Mouse (Mus musculus): ENCODE data around the gene Fbxo17. TPM values are rescaled to one million over a fixed set of nuclear protein-coding genes. Genes with fewer than 3 reads are reported as not detected.

Fbxo17 gene
- polyA plus RNA-seq, 1 experiment from 2014 or later: 10.7 TPM

- Histone ChIP-seq H3K27ac (no peak overlapping the region), H3K27me3 (ENCODE audit: poor library complexity, severe bottlenecking) (no peaks in the 10 kb centered on the region), H3K9me3 (no peaks in the 10 kb centered on the region), H3K36me3 (replicated peaks) (peaks cover 37% of the 10 kb centered on the region), H3K4me1 (peaks cover 9% of the 10 kb centered on the region), H3K4me3 (no peak overlapping the region)
- DNase-seq (ENCODE audit: extremely low spot score, low spot score): no peak
- 93% methylated on average over 7 of the region's 7 CpGs for WGBS
These were observed 58.5 kb downstream of the Fbxo17 start for GRCm38 (mm10) chr7:28775129-28775528.

- WGBS: 85% methylated on average over 9 of the region's 9 CpGs
- H3K4me1 ChIP-seq: peaks cover 16% of the 10 kb centered on the region
- peaks cover 39% of the 10 kb centered on the region for H3K36me3 ChIP-seq (replicated peaks)
These were observed 62.2 kb downstream of the Fbxo17 start for GRCm38 (mm10) chr7:28778825-28779224.

GRCm38 (mm10) chr7:28780067-28780658 lies 63.6 kb downstream of the Fbxo17 start:
- Histone ChIP-seq H3K4me1 (peaks cover 17% of the 10 kb centered on the region), H3K9me3 (no peaks in the 10 kb centered on the region), H3K4me3 (no peak overlapping the region), H3K27ac (peak overlapping the region; percentile 26; the same call in 1 of the 2 replicates), H3K27me3 (ENCODE audit: poor library complexity, severe bottlenecking) (no peaks in the 10 kb centered on the region), H3K36me3 (replicated peaks) (peaks cover 31% of the 10 kb centered on the region)
- DNase-seq (ENCODE audit: extremely low spot score, low spot score): peak; percentile 83
- 49% methylated on average over 6 of the region's 6 CpGs for WGBS

More at GRCm38 (mm10) chr7:28778825-28779224, 62.2 kb downstream of the Fbxo17 start:
- no peaks in the 10 kb centered on the region for H3K27me3 ChIP-seq (ENCODE audit: poor library complexity, severe bottlenecking)
- no peak overlapping the region for H3K4me3 ChIP-seq
- no peak for DNase-seq (ENCODE audit: extremely low spot score, low spot score)
- no peaks in the 10 kb centered on the region for H3K9me3 ChIP-seq
- H3K27ac ChIP-seq: no peak overlapping the region

DNA sequence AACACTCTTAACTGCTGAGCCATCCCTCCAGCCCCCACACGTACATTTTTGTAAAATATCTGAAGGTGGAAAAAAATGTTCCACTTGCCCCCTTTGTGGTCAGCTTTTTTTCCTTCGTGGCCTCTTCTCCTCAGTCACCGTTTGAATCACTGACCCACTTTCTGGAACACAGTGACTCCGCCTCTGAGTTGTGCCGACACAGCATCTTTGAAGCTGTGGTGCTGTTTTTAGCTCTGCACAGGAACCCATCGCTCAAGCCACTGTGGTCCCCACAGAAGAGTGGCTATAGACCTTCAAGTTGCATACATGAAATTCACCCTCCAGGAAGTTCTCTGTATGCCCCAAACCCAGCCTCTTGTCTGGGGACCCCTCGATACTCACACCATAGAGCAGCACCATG lies 64.3 kb downstream of the Fbxo17 start:
- Histone ChIP-seq H3K36me3 (replicated peaks) (peaks cover 35% of the 10 kb centered on the region), H3K4me1 (peaks cover 17% of the 10 kb centered on the region), H3K27me3 (ENCODE audit: poor library complexity, severe bottlenecking) (no peaks in the 10 kb centered on the region), H3K27ac (0 out of 2 replicates have a peak overlapping the region, but pooled peaks have one; percentile 26), H3K4me3 (no peak overlapping the region), H3K9me3 (no peaks in the 10 kb centered on the region)
- DNase-seq (ENCODE audit: extremely low spot score, low spot score): no peak
- WGBS: 87% methylated on average over 7 of the region's 7 CpGs

DNA sequence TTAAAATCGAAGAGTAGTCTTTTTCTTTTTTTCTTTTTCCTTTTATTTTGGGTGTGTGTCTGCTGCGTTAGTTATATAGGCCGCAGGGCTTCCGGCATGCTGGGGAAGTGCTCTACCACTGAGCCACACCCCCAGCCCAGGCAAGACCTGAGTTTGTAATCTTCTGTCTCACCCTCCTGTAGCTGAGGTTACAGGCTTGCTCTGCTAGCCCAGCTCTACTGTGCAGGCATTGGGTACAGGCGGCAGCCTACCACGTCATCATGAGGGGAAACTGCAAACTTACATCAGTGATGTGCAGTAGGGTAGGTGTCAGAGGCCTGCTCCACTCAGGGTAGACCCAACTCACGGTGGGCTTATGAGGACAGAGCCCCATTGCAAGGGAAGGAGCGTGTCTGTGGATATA lies 64.7 kb downstream of the Fbxo17 start:
- H3K27me3 ChIP-seq (ENCODE audit: poor library complexity, severe bottlenecking): no peaks in the 10 kb centered on the region
- H3K36me3 ChIP-seq (replicated peaks): peaks cover 38% of the 10 kb centered on the region
- no peaks in the 10 kb centered on the region for H3K9me3 ChIP-seq
- no peak for DNase-seq (ENCODE audit: extremely low spot score, low spot score)
- peaks cover 17% of the 10 kb centered on the region for H3K4me1 ChIP-seq
- H3K27ac ChIP-seq: no peak overlapping the region
- H3K4me3 ChIP-seq: no peak overlapping the region
- WGBS: 90% methylated on average over 8 of the region's 8 CpGs

DNA sequence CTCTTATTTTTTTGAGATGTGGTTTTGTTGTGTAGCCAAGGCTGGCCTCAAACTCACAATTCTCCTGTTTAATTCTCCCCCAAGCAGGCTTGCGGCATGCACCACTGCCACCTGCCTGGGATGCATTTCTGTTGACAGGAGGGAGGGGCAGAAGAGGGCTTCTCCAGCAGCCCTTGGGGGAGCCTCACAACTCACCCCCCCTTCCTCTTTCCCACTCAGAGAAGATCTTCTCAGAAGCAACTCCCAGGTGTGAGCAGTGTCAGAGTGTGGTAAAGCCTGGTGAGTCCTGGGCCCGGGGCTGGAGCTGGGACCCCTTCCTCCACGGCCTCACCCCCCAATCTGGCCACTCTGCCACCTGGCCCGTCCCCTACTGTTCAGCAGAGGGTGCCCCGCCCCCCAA lies 68.6 kb downstream of the Fbxo17 start:
- H3K27me3 ChIP-seq (ENCODE audit: poor library complexity, severe bottlenecking): no peaks in the 10 kb centered on the region
- no peaks in the 10 kb centered on the region for H3K9me3 ChIP-seq
- no peak overlapping the region for H3K4me3 ChIP-seq
- peaks cover 35% of the 10 kb centered on the region for H3K36me3 ChIP-seq (replicated peaks)
- DNase-seq (ENCODE audit: extremely low spot score, low spot score): no peak
- peaks cover 34% of the 10 kb centered on the region for H3K4me1 ChIP-seq
- no peak overlapping the region for H3K27ac ChIP-seq
- 77% methylated on average over 5 of the region's 5 CpGs for WGBS

Other genes starting within 250 kb of the Fbxo17 start
- not detected in 2 replicates for gene Ifnl2, start 206.3 kb upstream of the Fbxo17 start, polyA plus RNA-seq (2016; fragmentation: Nextera tagmentation; extraction: Ambion mirVana)
- not detected in 2 replicates for gene Ifnl3, start 194.0 kb upstream of the Fbxo17 start, polyA plus RNA-seq (2016; fragmentation: Nextera tagmentation; extraction: Ambion mirVana)
- not detected in 2 replicates for gene Sycn, start 175.9 kb upstream of the Fbxo17 start, polyA plus RNA-seq (2016; fragmentation: Nextera tagmentation; extraction: Ambion mirVana)
- gene Nccrp1, start 169.6 kb upstream of the Fbxo17 start, polyA plus RNA-seq (2016; fragmentation: Nextera tagmentation; extraction: Ambion mirVana): not detected in 2 replicates
- gene Samd4b, start 118.7 kb upstream of the Fbxo17 start, polyA plus RNA-seq (2016; fragmentation: Nextera tagmentation; extraction: Ambion mirVana): 29.9 and 30.7 TPM in 2 replicates
- gene Pak4, start 118.6 kb upstream of the Fbxo17 start, polyA plus RNA-seq (2016; fragmentation: Nextera tagmentation; extraction: Ambion mirVana): 66.0 and 69.9 TPM in 2 replicates
- not detected in 2 replicates for gene Acp7, start 85.5 kb upstream of the Fbxo17 start, polyA plus RNA-seq (2016; fragmentation: Nextera tagmentation; extraction: Ambion mirVana)
- gene Fbxo27, start 24.0 kb upstream of the Fbxo17 start, polyA plus RNA-seq (2016; fragmentation: Nextera tagmentation; extraction: Ambion mirVana): 6.2 and 6.4 TPM in 2 replicates
- gene Mrps12, start 25.0 kb downstream of the Fbxo17 start, polyA plus RNA-seq (2016; fragmentation: Nextera tagmentation; extraction: Ambion mirVana): 156 and 161 TPM in 2 replicates
- gene Sars2, start 25.2 kb downstream of the Fbxo17 start, polyA plus RNA-seq (2016; fragmentation: Nextera tagmentation; extraction: Ambion mirVana): 40.7 and 43.4 TPM in 2 replicates
- gene Ccer2, start 39.4 kb downstream of the Fbxo17 start, polyA plus RNA-seq (2016; fragmentation: Nextera tagmentation; extraction: Ambion mirVana): not detected in 2 replicates
- 60.8 and 63.5 TPM in 2 replicates for gene Sirt2, start 49.9 kb downstream of the Fbxo17 start, polyA plus RNA-seq (2016; fragmentation: Nextera tagmentation; extraction: Ambion mirVana)
- 56.6 and 57.6 TPM in 2 replicates for gene Nfkbib, start 50.7 kb downstream of the Fbxo17 start, polyA plus RNA-seq (2016; fragmentation: Nextera tagmentation; extraction: Ambion mirVana)
- gene Rinl, start 72.2 kb downstream of the Fbxo17 start, polyA plus RNA-seq (2016; fragmentation: Nextera tagmentation; extraction: Ambion mirVana): 3.4 and 3.8 TPM in 2 replicates
- 325 and 336 TPM in 2 replicates for gene Hnrnpl, start 91.7 kb downstream of the Fbxo17 start, polyA plus RNA-seq (2016; fragmentation: Nextera tagmentation; extraction: Ambion mirVana)
- 68.5 and 72.0 TPM in 2 replicates for gene Ech1, start 108.4 kb downstream of the Fbxo17 start, polyA plus RNA-seq (2016; fragmentation: Nextera tagmentation; extraction: Ambion mirVana)
- gene Lgals4, start 117.0 kb downstream of the Fbxo17 start, polyA plus RNA-seq (2016; fragmentation: Nextera tagmentation; extraction: Ambion mirVana): 2.9 and 3.1 TPM in 2 replicates
- gene Lgals7, start 147.0 kb downstream of the Fbxo17 start, polyA plus RNA-seq (2016; fragmentation: Nextera tagmentation; extraction: Ambion mirVana): 0.26 and 0.42 TPM in 2 replicates
- gene Capn12, start 164.6 kb downstream of the Fbxo17 start, polyA plus RNA-seq (2016; fragmentation: Nextera tagmentation; extraction: Ambion mirVana): 0.21 and 0.43 TPM in 2 replicates
- 235 and 255 TPM in 2 replicates for gene Actn4, start 245.5 kb downstream of the Fbxo17 start, polyA plus RNA-seq (2016; fragmentation: Nextera tagmentation; extraction: Ambion mirVana)

Data from forebrain, embryonic 10.5 days (tissue).